Mouse (Mus musculus) kidney, postnatal 0 days (tissue): ENCODE measurements around the gene Lyg1. TPM values are rescaled to one million over a fixed set of nuclear protein-coding genes. Genes with fewer than 3 reads are reported as not detected.

Source experiments
- ATAC-seq: fragments of 200-750 bp; cut with Nextera tagmentation; replicated peaks from 2 replicates; pipeline ENCODE4 v1.8.0; 2017; ENCODE audit warnings: low read depth, moderate number of reproducible peaks, moderate TSS enrichment, moderate library complexity; ENCODE audit not compliant: low FRiP score
- DNase-seq: peaks from one replicate; pipeline ENCODE4 v3.0.0-alpha.2; 2016; ENCODE audit warnings: low spot score
- H3K27ac ChIP-seq: fragments of 300-500 bp; sonication (generic); 2 replicates; pipeline ENCODE4 v1.5.1; 2014; ENCODE audit warnings: mild to moderate bottlenecking
- H3K27me3 ChIP-seq: fragments of 300-500 bp; sonication (generic); 2 replicates; pipeline ENCODE4 v1.6.1; 2014; ENCODE audit warnings: low read length, mixed read lengths; ENCODE audit not compliant: insufficient read depth
- H3K36me3 ChIP-seq: fragments of 300-500 bp; sonication (generic); 2 replicates; pipeline ENCODE4 v1.6.1; 2014; ENCODE audit warnings: low read length, mixed read lengths; ENCODE audit not compliant: insufficient read depth
- H3K4me1 ChIP-seq: fragments of 300-500 bp; sonication (generic); replicated peaks from 2 replicates; pipeline ENCODE4 v1.6.1; 2014; ENCODE audit warnings: antibody characterized with exemption, low read length, mixed read lengths; ENCODE audit not compliant: insufficient read depth
- H3K4me2 ChIP-seq: fragments of 300-500 bp; sonication (generic); 2 replicates; pipeline ENCODE4 v1.6.1; 2014; ENCODE audit warnings: mild to moderate bottlenecking, low read length, moderate library complexity, mixed read lengths
- H3K4me3 ChIP-seq: fragments of 300-500 bp; sonication (generic); replicated peaks from 2 replicates; pipeline ENCODE4 v1.5.1; 2014; ENCODE audit warnings: low read depth, low read length
- H3K9ac ChIP-seq: fragments of 300-500 bp; sonication (generic); 2 replicates; pipeline ENCODE4 v1.6.1; 2014; ENCODE audit warnings: low read depth, low read length
- H3K9me3 ChIP-seq: fragments of 300-500 bp; sonication (generic); replicated peaks from 2 replicates; pipeline ENCODE4 v1.6.1; 2016; ENCODE audit warnings: low read length, inconsistent platforms, mixed read lengths
- CTCF ChIP-seq: IDR thresholded peaks from 2 replicates; pipeline ENCODE4 v1.5.1; 2016; ENCODE audit warnings: antibody characterized with exemption, low read depth, mild to moderate bottlenecking, moderate library complexity
- WGBS: fragments of 180-500 bp; shearing (Covaris S2); extraction: QIAGEN DNeasy Blood & Tissue Kit; methylation state at CpG from one replicate; pipeline ENCODE4 v1.1.7; 2014; 5-methylcytosine and 5-hydroxymethylcytosine counted together
- polyA plus RNA-seq: library from polyadenylated mRNA; unstranded; fragments of >200 nt; fragmentation: Nextera tagmentation; extraction: Ambion mirVana; gene quantifications from 2 replicates; pipeline ENCODE4 v1.2.1, GENCODE M21; 2015

Gene Lyg1
- polyA plus RNA-seq, 1 experiment from 2014 or later = not detected

DNA sequence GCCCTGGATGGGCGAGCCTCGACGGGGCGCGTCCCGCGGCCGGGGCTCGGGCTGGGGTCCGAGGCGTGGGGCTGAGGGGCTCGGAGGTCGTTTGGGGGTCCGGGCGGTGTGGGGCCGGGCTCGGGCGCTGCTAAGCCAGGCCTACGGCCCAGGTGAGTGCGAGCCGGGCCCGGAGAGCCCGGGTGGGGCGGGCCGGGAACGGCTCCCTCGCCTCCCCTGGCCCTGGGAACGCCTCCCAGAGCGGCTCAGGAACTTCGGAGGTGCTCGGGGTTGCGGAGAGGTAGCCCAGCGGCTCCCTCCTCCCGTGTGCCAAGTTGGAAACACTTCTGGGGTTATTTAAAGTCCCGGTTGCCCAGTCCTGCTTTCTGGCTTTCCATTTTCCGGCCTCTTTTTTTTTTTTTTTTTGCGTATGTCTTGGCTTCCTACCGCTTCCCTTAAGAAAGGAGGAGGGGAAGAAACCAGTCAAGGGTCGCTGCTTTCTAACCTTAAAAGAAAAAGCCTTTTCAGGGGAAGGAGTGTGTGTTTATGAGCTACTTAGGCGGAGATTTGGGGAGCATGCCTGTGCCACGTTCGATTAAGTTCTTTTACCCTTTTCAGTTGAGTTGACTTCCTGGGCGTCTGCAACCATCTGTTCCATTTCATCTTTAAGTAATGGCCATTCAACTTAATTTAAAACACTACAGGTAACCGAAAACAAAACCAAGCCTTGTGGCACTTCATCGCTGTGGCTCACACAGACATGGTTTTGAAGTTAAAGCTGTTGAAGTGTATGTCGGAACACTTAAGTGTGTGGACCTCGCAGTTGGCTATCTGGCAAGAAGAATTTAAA lies 41.0 kb upstream of the Lyg1 start:
- Histone ChIP-seq H3K4me1 (0 out of 2 replicates have a peak, but pooled peaks cover 14% of the 10 kb centered on the region), H3K4me2 (peak overlapping the region; percentile 88), H3K9ac (peak overlapping the region; percentile 96), H3K4me3 (peak overlapping the region; percentile 95), H3K27me3 (no peaks in the 10 kb centered on the region), H3K9me3 (no peaks in the 10 kb centered on the region), H3K36me3 (peaks cover 19% of the 10 kb centered on the region), H3K27ac (peak overlapping the region; percentile 91)
- WGBS = 4% methylated on average over 29 of the region's 47 CpGs
- DNase-seq (peak; percentile 14), ATAC-seq (peak; percentile 27)
- TF ChIP-seq CTCF = no peak

DNA sequence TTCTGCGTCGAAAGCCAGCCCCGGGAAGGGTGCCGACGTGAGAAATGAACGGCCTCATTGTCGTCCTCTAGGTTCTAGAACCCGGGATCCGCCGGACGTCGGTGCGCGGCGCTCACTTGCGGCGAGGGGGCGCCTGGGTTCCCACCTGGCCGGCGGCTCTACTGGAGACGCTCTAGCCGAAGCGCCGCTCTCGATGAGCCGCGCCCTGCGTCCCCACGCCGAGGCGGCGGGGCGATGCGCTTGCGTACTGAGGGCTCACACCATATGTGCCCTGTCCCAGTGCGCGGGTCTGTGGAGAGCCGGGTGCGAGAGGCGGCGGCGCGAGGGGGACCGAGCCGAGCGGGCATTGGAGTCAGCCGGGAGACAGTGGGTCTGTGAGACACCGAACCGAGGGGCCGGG lies 40.3 kb upstream of the Lyg1 start, which contains the start of the genes Txndc9 and Eif5b:
Txndc9 (minus strand) TSS at position 27 of the 400 bp plus-strand sequence.
Eif5b (plus strand) TSS at position 144 of the 400 bp plus-strand sequence.
- H3K4me2 ChIP-seq = peak within 1 kb of the TSS; percentile 88
- peak within 1 kb of the TSS; percentile 97 for H3K27ac ChIP-seq
- DNase-seq (peak; percentile 95), ATAC-seq (peak; percentile 92)
- WGBS = under 1% methylated on average over 50 of the region's 50 CpGs
- H3K9ac ChIP-seq = peak within 1 kb of the TSS; percentile 96
- peak within 1 kb of the TSS; percentile 95 for H3K4me3 ChIP-seq
- H3K4me1 ChIP-seq = 0 out of 2 replicates have a peak, but pooled peaks cover 14% of the 10 kb centered on the region
- no peaks in the 10 kb centered on the region for H3K27me3 ChIP-seq
- no peaks in the 10 kb centered on the region for H3K9me3 ChIP-seq
- TF ChIP-seq CTCF = peak; percentile 64
- H3K36me3 ChIP-seq = peaks cover 25% of the 10 kb centered on the region

DNA sequence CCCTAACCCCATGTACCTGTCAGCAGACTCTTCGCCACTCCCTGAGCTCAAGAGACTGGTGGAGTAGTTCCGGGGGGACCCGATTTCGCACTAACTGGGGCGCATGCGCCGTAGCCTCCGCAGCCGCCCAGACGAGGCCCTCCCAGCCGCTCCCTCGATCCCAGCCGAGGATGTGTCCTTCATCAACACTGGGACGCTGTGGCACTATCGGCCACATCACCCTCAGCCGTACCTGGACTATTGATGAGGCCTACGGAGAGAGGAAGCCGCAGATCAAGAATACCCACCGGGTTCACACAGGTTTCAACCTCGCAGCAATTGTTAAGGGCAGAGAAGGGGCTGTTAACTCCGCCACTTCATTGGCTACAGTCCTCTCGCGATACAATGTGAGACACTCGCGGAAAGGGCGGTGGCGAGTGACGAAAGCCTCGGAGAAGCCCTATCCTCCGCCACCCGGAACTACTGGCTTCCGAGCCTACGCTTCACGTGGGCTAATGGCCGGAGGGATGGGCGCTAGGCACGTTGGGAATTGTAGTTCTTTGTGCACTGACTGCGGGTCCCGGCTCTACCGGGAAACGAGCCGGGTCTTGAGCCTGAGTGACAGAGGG lies 39.4 kb upstream of the Lyg1 start:
- no peak for TF ChIP-seq CTCF
- Histone ChIP-seq H3K27me3 (no peaks in the 10 kb centered on the region), H3K9ac (peak overlapping the region; percentile 96), H3K4me2 (peak overlapping the region; percentile 88), H3K27ac (peak overlapping the region; percentile 97), H3K9me3 (no peaks in the 10 kb centered on the region), H3K4me3 (peak overlapping the region; percentile 95), H3K4me1 (0 out of 2 replicates have a peak, but pooled peaks cover 14% of the 10 kb centered on the region), H3K36me3 (peaks cover 31% of the 10 kb centered on the region)
- under 1% methylated on average over 42 of the region's 42 CpGs for WGBS
- peak; percentile 99 for DNase-seq
- peak; percentile 97 for ATAC-seq

DNA sequence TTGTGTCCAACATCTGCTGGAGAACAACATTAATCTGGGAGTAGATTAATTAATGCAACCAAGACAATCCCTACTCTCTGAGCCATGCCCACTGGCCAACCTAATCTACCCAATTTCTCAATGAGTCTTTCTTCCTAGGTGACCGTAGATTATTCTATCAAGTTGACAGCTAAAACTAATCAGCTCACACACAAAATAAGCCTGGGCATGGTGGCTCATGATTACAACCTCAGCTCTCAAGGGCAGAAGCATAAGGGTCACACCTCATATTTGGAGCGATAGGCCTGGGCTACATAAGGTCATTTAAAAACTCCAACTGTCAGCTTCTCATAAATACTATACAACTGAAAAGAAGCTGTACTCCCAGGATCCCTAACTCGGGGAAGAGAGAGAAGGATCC lies 38.7 kb upstream of the Lyg1 start:
- 0 out of 2 replicates have a peak, but pooled peaks cover 14% of the 10 kb centered on the region for H3K4me1 ChIP-seq
- H3K9me3 ChIP-seq = no peaks in the 10 kb centered on the region
- no peak for TF ChIP-seq CTCF
- ATAC-seq (no peak), DNase-seq (no peak)
- H3K9ac ChIP-seq = peak overlapping the region; percentile 96
- H3K36me3 ChIP-seq = peaks cover 37% of the 10 kb centered on the region
- no peaks in the 10 kb centered on the region for H3K27me3 ChIP-seq
- 49% methylated on average over 3 of the region's 3 CpGs for WGBS
- peak overlapping the region; percentile 95 for H3K4me3 ChIP-seq
- no peak overlapping the region for H3K27ac ChIP-seq
- peak overlapping the region; percentile 88 for H3K4me2 ChIP-seq

DNA sequence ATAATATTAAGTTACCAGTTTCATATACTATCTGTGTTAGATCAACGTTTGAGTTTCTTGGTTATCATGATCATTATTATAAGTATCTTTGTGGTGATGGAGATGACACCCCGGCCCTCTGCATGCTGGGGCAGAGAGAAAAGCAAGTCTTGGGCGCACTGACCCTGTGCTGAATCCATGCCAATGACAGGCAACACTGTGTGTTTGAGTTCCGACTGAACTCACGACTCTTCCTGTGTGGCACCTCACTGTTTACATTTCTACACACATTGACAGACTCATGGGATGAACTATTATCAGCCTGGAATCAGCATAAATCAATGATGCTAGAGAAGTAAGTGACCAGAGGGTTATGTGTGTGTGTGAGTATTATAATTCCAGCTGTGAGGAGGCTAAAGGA lies 30.3 kb upstream of the Lyg1 start:
- H3K27me3 ChIP-seq = no peaks in the 10 kb centered on the region
- H3K36me3 ChIP-seq = peaks cover 58% of the 10 kb centered on the region

DNA sequence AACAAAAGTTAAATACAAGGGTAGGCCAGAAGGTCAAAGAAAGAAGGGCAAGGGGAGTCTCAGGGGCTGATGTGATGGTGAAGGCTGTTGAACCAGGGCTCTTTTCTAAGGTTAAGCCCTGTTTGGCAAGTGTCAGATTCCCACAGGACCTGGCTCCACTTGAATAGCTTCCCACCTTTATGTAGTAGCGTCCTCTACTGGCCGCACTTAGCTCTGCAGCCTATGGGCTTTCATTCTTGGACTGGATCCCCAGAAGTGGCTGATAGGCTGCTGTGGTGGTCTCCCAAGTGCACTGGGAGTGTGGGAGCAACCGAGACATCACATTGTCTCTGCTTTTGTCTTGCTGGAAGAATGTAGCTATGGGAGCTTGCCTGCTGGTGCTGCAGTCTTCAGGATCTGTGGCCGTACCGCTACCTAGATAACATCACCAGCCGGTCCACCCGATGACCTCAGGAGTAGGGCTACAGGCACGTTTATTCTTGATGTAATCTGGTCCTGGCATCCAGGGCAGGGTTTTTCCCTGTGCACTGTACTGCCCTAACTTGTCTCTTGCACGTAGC lies 28.3 kb upstream of the Lyg1 start:
- H3K9me3 ChIP-seq = no peaks in the 10 kb centered on the region
- H3K36me3 ChIP-seq = peaks cover 43% of the 10 kb centered on the region
- no peak overlapping the region for H3K4me2 ChIP-seq
- no peak overlapping the region for H3K4me3 ChIP-seq
- H3K9ac ChIP-seq = no peak overlapping the region
- ATAC-seq (no peak), DNase-seq (peak; percentile 42)
- H3K27ac ChIP-seq = no peak overlapping the region
- WGBS = 80% methylated on average over 9 of the region's 9 CpGs
- H3K27me3 ChIP-seq = no peaks in the 10 kb centered on the region
- no peaks in the 10 kb centered on the region for H3K4me1 ChIP-seq
- peak; percentile 73 for TF ChIP-seq CTCF

More for the DNA sequence above, 30.3 kb upstream of the Lyg1 start:
- H3K4me3 ChIP-seq = no peak overlapping the region
- no peaks in the 10 kb centered on the region for H3K9me3 ChIP-seq
- H3K27ac ChIP-seq = no peak overlapping the region
- H3K4me1 ChIP-seq = no peaks in the 10 kb centered on the region
- DNase-seq (no peak), ATAC-seq (no peak)
- WGBS = 87% methylated on average over 5 of the region's 5 CpGs
- no peak overlapping the region for H3K9ac ChIP-seq
- no peak for TF ChIP-seq CTCF
- H3K4me2 ChIP-seq = no peak overlapping the region
